Mouse (Mus musculus): ENCODE measurements around the gene Syt1.

The Syt1 gene

DNA sequence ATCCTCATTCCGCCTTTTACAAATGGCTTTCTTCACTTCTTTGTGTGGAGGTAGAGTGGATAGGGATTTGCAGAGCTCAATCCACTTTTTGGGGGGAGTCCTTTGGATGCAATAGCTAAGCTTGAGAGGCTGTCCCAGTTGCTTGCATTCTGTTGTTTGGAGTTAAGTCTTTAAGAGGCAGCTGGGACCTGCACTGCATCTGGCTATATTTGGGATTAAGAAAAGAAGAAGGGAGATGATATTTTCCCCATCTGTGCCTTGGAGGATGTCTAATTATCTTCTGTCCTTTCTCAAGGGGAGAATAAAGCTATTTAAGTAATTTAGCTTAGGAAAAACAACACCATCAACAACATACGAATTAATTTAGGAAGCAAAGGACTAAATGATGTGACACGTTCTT, 230.2 kb downstream of the Syt1 start:
- ChIA-PET POLR2A (no interaction called here), CTCF (no interaction called here)

DNA sequence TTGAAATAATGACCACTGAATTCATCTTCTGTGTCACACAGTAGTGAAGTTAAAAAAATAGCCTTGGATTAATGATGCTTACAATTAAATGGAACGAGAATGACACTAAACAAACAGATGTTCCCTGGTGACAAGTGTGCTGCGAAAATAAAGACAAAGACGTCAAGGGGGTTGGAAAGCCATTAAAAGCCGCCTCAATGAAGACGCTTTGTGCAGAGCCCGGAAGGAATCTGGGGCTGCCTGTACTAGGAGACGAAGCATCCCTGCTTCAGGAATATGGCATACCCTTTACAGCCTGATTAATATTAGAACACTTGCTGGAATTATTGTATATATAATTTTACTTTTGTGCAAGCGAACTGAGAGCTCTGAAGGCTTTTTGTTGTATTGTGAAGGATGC, 234.0 kb downstream of the Syt1 start:
- CTCF ChIA-PET = no interaction called here
- POLR2A ChIA-PET = no interaction called here

DNA sequence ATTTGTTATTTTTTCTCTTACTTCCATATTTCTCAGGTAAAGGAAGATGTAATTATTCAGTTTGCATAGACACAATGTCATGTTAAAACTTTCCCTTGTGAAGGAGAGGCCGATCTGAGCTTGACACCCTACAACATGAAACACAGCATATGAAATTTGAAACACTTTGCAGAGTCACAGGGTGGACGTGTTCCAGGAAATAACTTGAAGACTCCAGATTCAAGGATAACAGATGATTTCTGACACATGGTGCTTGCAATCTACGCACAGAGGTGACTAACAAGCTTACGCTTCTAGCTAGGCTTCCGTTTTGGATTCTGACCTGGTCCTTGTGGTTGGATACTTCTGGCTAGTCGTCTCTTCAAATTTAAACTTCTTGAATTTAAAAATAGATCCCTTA, 239.7 kb downstream of the Syt1 start:
- POLR2A ChIA-PET = no interaction called here
- CTCF ChIA-PET = no interaction called here

DNA sequence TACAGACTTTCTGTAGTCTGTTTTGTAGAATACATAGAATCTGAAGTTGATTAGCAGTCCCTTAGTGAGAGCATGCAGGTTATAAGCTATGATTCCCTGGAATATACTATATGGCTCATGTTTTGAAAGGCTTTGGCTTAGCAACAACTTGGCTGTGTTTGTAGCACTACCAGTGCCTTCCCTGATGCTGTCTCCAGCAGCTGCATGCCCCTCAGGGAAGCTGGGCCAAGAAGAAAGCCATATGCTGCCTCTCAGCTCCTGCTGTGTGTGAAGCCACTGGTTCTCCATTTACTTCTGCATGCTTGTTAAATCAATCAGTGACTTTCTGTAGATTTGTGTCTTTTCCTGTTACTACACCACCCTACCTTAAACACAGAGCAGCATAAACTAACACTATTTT, 245.2 kb downstream of the Syt1 start:
- CTCF ChIA-PET = interaction anchor here in 2 of 4 experiments (0.7 to 1.2 kb wide), 2 partner anchors 32 to 1000 kb away, joined by 3 to 5 read pairs; no protein-coding TSS in a partner anchor
- POLR2A ChIA-PET = interaction anchor here in 1 of 4 experiments (0.7 kb wide), 1 partner anchor 88 kb away, joined by 3 read pairs; no protein-coding TSS in a partner anchor

DNA sequence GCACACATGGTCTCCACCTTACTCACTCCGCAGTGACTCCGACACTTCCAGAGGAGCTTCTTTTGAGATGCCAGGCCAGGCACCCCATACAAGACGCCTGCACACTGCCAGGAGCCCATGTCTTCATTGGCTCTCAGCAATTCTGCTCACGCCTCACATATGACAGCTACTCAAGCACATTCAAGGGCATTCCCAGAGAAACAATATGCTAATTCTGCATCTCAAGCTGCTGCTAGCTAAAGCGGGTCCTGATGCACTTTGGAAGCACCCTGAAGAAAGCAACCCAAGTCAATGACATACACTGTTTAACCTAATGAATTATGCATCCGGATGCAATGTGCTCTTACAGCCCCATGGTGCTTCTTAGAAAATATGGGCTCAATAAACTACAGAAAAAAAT, 247.1 kb downstream of the Syt1 start:
- ChIA-PET POLR2A (no interaction called here), CTCF (no interaction called here)

DNA sequence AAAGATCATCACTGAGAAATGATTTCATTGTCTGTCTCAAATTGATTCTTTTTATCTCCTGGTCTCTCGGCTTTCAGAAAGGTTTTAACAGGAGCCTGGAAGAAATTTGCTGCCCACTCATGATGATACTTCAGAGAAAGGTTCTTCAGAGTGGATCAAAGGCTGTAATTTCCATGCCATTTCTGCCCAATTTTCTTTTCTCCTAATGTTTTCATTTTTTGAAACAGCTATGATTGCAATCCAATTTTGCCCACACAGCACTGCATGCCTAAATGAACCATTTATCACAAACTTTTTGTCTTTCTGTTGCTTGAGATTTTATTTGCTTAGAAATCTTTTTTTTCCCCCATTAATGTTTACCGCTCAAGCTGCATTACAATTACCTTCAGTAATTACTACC, 257.5 kb downstream of the Syt1 start:
- ChIA-PET CTCF (no interaction called here), POLR2A (no interaction called here)

DNA sequence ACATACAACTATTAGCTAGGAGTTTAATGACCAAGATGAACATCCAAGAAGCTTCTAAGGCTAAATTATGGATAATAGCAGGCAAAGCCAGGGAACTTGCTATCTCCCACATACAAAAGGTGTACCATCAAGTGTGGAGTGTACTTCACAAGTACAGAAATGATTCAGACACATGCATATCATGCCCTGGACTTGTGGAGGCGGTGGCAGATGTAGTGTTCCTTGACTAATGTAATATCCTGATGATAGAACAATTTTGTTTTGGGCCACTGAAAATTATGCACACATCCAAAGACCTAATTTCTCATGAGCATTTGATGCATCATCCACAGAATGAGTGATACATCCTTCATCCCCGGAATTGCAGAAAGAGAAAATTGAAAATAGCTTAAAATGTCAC, 267.0 kb downstream of the Syt1 start:
- ChIA-PET CTCF (interaction anchor here in 1 of 4 experiments (0.5 kb wide), 1 partner anchor 199 kb away, joined by 4 read pairs; no protein-coding TSS in a partner anchor), POLR2A (no interaction called here)

DNA sequence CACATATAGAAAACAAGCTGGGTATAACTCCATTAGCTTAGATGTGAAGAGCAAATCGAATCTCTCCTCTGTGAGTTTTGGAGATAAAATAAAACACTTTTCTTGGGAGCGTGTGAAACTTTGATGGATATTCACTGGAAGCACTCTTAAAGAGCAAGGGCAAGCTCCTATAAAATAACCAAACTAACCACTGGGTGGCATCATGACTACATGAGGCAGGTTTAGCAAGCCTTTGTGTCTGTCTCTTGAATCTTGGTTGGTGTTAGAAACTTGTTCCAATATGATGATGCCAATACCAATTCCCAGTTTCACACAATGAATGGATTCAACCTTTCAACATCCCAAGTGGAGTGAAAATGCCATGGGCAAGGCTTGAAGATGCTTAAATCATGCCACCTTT, 276.8 kb downstream of the Syt1 start:
- ChIA-PET CTCF (interaction anchor here in 1 of 4 experiments (0.7 kb wide), 1 partner anchor 32 kb away, joined by 5 read pairs; no protein-coding TSS in a partner anchor), POLR2A (no interaction called here)

DNA sequence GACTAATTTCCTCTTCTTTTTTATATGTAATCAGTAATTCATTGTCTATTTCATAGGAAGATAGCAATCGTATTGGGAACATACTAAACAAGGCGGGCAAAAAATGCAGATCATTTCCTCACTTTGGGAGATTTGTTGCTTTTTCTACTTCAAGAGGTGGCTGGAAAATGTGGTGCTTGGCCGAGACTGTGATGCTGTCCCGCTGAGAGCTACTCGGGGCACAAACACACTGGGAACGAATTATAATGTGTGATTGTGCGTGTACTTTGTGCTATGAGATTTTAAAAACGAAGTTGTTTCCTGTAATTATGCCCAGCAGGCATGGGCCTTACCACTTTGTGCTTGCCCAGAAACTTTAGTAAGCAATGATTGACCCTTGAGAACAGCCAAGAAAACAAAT, 281.8 kb downstream of the Syt1 start:
- POLR2A ChIA-PET = no interaction called here
- CTCF ChIA-PET = interaction anchor here in 1 of 4 experiments (0.5 kb wide), 1 partner anchor 436 kb away, joined by 4 read pairs; no protein-coding TSS in a partner anchor

DNA sequence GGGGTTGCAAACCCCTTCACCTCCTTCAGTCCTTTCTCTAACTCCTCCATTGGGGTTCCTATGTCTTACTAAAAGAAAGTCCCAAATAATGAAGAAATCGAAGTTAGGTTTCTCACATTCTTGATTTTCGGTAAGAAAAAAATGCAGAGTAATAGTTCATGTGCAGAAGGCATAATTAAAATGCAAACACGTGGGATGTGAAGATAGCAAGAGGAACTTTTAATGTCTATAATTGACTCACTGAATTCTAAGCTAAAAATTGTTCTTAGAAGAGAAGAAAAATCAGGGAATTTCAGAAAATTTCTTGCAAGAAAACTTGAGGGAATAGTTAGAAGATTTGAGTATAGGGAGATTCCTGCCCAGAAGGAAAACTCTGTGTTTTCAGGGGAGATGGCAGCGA, 284.4 kb downstream of the Syt1 start:
- ChIA-PET POLR2A (no interaction called here), CTCF (interaction anchor here in 1 of 4 experiments (0.5 kb wide), 1 partner anchor 146 kb away, joined by 3 read pairs; no protein-coding TSS in a partner anchor)

DNA sequence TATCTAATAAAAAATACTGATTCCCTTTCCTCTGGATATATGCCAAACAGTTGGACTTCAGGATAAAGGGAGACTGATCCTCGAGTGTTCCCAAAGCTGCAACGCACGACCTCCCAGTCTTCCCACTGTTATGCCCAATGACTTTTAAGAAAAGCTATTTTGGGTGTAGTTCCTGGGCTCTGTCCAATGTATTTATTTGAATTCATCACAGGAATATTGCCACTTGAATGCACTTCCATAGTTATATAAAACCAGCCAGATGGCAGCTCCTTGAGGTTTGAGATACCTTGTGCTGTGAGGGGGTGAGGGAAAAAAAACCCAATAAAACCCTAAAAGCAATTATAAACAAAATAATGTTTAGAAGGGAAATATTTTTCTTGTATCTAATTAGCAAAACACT, 285.9 kb downstream of the Syt1 start:
- ChIA-PET POLR2A (interaction anchor here in 1 of 4 experiments (0.6 kb wide), 1 partner anchor 11 kb away, joined by 3 read pairs; no protein-coding TSS in a partner anchor), CTCF (interaction anchor here in 1 of 4 experiments (0.6 kb wide), 2 partner anchors 193 to 410 kb away, joined by 3 read pairs; no protein-coding TSS in a partner anchor)

DNA sequence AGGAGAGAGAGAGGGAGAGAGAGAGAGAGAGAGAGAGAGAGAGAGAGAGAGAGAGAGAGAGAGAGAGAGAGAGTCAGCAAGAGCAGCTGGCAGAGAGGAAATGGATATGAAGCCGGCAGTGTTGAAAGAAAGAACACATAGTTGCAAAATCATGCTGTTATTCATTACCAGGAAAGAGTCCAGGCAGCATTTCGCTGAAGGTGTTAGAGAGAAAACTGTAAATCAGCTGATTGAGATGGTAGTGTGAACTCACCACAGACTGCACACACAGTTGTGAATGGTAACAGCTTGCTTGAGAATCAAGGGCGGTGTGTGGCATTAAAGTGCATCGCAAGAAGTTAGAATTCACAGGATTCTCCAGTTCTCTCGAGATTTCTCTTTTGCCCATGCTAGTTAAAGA, 300.3 kb downstream of the Syt1 start:
- POLR2A ChIA-PET = no interaction called here
- CTCF ChIA-PET = no interaction called here

DNA sequence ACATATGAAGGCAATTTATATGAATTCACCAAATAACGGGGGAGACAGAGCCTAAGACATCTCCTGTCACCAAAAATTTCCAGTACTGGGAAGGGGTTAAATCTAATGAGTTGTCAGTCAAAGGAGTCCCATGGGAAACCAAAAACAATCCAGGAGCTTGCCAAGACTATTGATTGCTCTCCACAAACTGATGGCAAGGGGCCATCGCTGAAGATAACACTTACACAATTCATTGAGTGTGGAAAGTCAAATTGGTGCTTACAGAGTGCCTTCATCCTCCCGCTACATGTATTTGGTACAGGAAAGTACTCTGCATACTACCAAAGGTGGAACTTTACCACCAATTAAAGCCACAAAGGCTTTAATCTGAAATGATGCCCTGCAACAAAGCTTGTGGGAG, 305.1 kb downstream of the Syt1 start:
- ChIA-PET CTCF (no interaction called here), POLR2A (no interaction called here)

DNA sequence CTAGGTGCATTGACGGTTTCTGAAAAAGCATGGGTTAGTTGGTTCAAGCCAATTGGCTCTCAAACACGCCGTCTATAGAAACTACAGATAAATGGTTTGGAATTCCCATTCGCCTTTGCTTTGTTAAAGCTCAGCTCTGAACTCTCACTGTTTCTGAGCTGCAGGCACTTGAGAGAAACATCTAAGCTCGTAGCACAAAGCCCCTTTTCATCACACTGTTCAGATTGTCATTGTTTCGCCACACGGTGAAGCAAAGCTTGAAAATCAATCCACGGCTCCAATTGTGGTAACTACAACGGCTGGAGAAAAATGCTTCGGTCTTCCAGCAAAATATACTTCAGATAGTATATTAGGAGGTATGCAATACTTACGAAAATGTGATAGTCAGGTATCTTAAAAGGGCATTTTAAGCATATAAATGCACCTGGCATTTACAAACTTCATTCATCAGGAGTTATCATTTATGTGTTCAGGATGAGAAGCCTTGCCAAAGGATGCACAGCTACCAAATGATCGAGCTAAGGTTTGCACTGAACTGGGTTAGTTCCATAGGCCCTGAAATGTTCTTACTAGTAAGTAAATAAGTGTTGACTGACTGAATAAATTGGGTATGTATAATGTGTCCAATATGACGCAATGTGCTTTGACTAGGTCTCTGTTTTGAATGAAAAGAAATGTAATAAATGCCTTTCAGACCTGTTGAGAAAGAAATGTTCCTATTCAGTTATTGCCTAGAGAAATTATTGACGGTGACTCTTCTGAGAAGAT, 309.2 kb downstream of the Syt1 start:
- POLR2A ChIA-PET = no interaction called here
- CTCF ChIA-PET = no interaction called here

DNA sequence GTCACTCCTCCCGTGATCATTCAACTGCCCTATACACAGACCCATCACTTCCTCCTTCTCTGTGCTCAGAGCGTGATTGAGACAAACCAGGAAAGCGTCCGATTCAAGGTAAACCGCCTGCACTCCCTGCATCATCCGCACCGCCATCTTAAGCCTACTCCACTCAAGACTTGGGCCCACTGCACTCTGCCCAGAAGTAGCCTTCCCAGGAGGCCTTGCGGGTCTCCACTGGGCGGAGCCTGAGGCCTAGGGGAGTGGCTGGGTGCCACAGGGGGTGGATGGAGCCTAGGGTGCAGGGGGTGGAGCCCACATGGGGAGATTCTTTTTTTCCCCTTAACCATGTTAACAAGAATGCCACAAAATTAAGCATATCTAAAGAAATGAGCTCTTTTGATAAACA, 310.8 kb downstream of the Syt1 start, which contains the start of gene Gm5136:
TSS of gene Gm5136 (minus strand) at position 215 of the 400 bp plus-strand sequence.
- ChIA-PET CTCF (no interaction called here), POLR2A (interaction anchor here in 1 of 4 experiments (0.6 kb wide), 1 partner anchor 1736 kb away, joined by 6 read pairs; no protein-coding TSS in a partner anchor)

DNA sequence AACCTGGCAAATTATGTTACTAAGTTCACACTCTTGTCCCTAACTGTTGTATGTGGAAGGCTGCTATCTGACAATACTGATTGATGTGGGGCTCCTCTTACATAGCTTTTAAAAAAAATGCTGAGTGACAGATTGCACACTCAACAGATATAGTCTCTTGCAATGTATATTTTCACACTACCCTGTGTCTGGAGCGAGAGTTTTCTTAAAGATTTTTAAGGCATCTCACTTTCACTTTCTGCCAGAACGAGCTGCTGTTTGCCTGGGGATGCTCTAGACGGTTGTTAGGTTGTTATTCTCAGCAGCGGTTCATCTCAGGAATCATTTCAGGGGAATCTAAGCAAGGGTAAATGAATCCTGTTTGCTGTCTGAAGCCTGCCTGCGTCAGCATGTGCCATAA, 313.7 kb downstream of the Syt1 start:
- POLR2A ChIA-PET = no interaction called here
- CTCF ChIA-PET = no interaction called here

DNA sequence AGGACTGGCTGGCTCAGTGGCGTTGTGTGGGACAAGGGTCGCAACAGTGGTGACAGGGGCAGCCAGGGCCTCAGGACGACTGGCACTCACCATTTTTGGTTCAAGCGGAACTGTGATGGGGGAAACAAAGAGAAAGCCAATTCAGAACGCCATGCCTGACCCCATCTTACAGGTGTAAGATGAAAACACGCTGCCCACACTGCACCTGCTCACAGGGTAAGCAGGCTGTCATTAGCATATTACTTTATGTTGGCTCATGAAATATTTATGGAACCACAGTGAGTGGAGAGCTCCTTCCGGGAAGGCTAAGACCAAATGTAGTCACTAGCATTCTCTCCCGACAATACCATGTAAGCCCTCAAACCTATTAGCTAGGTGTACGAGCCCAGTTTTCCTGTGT, 319.8 kb downstream of the Syt1 start:
- ChIA-PET CTCF (no interaction called here), POLR2A (no interaction called here)

DNA sequence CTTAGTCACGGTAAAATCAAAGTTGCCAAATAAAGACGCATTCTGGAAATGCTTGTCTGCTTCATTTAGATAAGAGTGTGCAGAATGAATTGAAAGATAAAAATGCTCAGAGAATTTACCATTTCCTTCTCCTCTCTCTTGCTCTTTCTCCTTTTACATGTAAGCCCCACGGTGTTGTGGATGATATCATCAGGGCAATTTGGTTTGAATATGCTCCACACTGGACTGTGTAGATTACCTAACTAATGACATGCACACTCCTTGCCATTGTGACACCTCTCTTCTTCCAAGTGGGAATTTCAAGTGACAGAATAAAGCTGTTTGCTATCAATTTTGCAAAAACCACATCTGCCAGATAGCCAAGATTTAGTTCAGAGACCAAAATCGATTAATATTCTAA, 324.1 kb downstream of the Syt1 start:
- CTCF ChIA-PET = no interaction called here
- POLR2A ChIA-PET = no interaction called here

DNA sequence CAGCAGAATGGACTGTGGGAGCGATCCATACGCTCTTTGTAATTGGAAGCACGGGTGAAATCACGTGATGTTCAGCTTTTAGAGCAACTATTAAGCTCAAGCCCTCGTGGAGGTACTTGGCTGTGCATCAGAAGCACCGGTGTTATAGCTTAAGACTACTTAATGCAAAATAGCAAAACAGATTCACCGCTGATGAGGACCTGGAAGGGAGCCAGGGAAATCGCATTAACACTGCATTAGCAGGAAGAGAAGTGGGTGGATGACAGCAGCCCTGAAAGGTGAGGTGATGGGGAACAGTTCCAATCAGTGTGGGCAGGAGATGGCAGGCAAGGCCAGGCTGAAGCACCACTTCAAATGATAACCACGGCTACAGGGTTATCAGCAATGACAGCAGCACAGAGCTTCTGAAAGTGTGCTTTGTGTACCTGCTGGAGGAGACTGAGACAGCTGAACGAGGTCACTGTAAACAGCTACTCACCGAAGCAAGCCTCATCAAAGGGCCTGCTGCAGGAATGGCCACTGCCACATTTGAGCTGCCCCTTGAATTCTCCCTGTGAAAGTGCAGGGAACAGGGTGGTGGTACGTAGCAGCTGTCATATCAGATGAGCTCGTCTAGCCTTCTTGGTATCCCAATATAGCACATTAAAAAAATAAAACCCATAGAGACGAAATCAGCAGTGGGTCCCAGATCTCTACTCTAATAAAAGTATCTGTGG, 330.9 kb downstream of the Syt1 start:
- ChIA-PET POLR2A (no interaction called here), CTCF (interaction anchor here in 1 of 4 experiments (0.5 kb wide), 1 partner anchor 390 kb away, joined by 3 read pairs; no protein-coding TSS in a partner anchor)

DNA sequence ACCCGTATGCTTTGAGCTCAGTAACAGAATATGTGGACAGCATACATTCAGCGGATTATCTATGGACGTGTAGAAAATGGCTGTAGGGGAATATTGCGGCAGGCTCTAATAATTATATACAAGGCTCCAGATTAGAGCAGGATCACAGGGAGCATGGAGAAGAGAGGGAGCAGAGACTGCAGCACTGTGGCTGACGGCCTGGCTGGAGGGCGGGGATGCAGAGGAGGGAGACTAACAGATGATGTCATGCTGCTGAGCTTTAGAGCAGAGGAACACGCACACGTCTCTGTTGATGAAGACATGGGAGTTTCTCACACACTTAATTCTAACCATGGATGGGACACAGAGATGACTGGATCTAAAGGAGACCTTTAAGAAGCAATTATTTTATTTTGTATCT, 333.7 kb downstream of the Syt1 start:
- ChIA-PET POLR2A (no interaction called here), CTCF (no interaction called here)

DNA sequence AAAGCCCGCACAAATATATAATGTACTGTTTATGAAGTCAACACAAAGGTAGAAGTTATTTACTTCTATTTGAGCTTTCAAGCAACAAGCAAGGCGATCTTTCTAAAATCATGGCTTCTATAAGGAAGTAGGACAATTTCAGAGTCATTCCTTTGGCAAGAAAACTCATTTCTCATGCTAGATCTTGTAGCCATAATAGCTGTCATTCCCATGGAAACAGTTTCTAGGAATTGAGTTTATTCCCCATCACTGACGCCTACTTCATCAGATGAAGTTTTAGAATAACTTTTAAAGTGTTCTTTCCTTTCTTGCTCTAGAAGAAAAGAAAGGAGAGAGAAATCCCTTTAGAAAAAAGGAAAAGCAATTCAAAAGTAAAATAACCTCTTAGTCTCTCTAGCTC, 341.8 kb downstream of the Syt1 start:
- POLR2A ChIA-PET = no interaction called here
- CTCF ChIA-PET = no interaction called here

Measured in embryonic stem cell, embryonic (primary cell).